Mouse (Mus musculus): ENCODE measurements around the gene Manba. TPM values are rescaled to one million over a fixed set of nuclear protein-coding genes. Genes with fewer than 3 reads are reported as not detected.

Gene Manba
- polyA plus RNA-seq, 1 experiment from 2014 or later: 9.2 TPM

DNA sequence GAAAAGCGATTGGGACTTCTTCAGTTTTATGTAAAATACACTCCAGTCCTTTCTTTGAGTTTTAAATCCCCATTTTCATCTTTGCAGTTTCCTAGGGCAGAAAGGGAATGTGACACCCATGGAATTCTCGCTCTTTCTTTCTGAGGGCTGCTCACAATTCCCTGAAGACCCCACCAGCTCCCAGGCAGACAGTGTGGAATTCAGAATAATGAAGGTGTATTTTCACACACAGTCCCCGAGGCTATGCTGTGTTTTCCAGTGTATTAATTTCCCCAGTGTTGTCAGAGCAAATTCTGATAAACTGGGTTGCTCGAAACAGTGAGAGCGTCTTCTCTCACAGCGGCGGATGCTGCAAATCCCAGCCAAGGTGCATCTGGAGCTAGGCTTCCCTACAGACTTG is 44.3 kb downstream of the Manba start:
- Histone ChIP-seq H3K27me3 (replicated peaks; ENCODE audit: insufficient read depth, low read length) (no peaks in the 10 kb centered on the region), H3K4me1 (ENCODE audit: insufficient read depth, low read depth, low read length) (no peaks in the 10 kb centered on the region), H3K4me2 (replicated peaks; ENCODE audit: low read depth, low read length) (no peak overlapping the region), H3K9ac (replicated peaks; ENCODE audit: low read depth) (no peak overlapping the region), H3K4me3 (ENCODE audit: low read depth, low read length) (no peak overlapping the region), H3K36me3 (ENCODE audit: insufficient read depth, low read length) (no peaks in the 10 kb centered on the region), H3K27ac (ENCODE audit: low read length) (no peak overlapping the region), H3K9me3 (ENCODE audit: low read length) (no peaks in the 10 kb centered on the region)
- 88% methylated on average over 7 of the region's 7 CpGs for WGBS
- ATAC-seq: no peak
- DNase-seq (ENCODE audit: low spot score): no peak
- TF ChIP-seq CTCF (IDR thresholded peaks at IDR 0.05) (no peak), EP300 (IDR thresholded peaks at IDR 0.05) (no peak)

DNA sequence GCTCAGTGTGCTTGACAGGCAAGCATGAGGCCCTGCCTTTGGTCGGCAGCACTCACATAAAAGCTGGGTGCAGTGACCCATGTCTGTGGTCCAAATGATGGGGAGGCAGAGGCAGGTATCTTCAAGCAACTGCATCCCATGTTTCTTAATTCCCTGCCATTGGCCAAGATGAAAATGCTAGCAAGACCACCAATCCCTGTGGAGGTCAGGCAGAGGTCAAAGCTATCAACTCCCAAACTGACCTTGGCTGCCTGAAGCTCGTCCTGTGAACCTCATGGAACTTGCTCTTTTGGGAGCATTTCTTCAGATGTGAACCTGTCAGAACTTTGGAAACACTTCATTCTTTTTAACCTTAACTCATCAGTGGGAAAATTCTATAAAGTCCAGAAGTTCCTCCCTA is 46.4 kb downstream of the Manba start:
- no peak overlapping the region for H3K4me3 ChIP-seq (ENCODE audit: low read depth, low read length)
- WGBS: 69% methylated on average over 2 of the region's 2 CpGs
- no peak for TF ChIP-seq CTCF (IDR thresholded peaks at IDR 0.05)
- no peak for TF ChIP-seq EP300 (IDR thresholded peaks at IDR 0.05)
- H3K4me1 ChIP-seq (ENCODE audit: insufficient read depth, low read depth, low read length): no peaks in the 10 kb centered on the region
- no peak for DNase-seq (ENCODE audit: low spot score)
- no peaks in the 10 kb centered on the region for H3K27me3 ChIP-seq (replicated peaks; ENCODE audit: insufficient read depth, low read length)
- H3K36me3 ChIP-seq (ENCODE audit: insufficient read depth, low read length): no peaks in the 10 kb centered on the region
- no peaks in the 10 kb centered on the region for H3K9me3 ChIP-seq (ENCODE audit: low read length)
- ATAC-seq: no peak
- no peak overlapping the region for H3K9ac ChIP-seq (replicated peaks; ENCODE audit: low read depth)
- H3K4me2 ChIP-seq (replicated peaks; ENCODE audit: low read depth, low read length): no peak overlapping the region
- no peak overlapping the region for H3K27ac ChIP-seq (ENCODE audit: low read length)

DNA sequence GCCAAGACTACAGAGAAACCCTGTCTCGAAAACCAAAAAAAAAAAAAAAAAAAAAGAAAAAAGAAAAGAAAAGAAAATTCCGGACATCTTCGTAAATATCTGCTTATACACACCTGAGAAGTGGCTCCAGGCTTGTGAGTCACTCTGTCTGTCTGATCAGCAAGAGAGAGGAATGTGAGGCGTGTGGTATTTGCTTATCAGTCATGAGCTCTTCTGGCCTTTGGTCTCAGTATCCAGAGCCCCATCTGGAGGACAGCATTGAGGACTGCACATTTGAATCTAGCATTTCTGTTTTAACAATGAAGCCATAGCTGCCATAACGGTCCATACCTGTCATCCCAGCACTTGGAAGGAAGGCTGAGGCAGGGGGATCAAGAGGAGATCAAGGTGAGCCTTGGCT is 48.7 kb downstream of the Manba start:
- Histone ChIP-seq H3K9ac (replicated peaks; ENCODE audit: low read depth) (no peak overlapping the region), H3K4me3 (ENCODE audit: low read depth, low read length) (no peak overlapping the region), H3K27ac (ENCODE audit: low read length) (no peak overlapping the region), H3K4me1 (ENCODE audit: insufficient read depth, low read depth, low read length) (no peaks in the 10 kb centered on the region), H3K36me3 (ENCODE audit: insufficient read depth, low read length) (no peaks in the 10 kb centered on the region; the same call in 1 of the 2 replicates), H3K4me2 (replicated peaks; ENCODE audit: low read depth, low read length) (no peak overlapping the region), H3K9me3 (ENCODE audit: low read length) (no peaks in the 10 kb centered on the region), H3K27me3 (replicated peaks; ENCODE audit: insufficient read depth, low read length) (no peaks in the 10 kb centered on the region)
- ATAC-seq (no peak; the same call in 1 of the 2 replicates), DNase-seq (ENCODE audit: low spot score) (peak; percentile 39)
- 56% methylated on average over 4 of the region's 5 CpGs for WGBS
- TF ChIP-seq CTCF (IDR thresholded peaks at IDR 0.05) (peak; percentile 62), EP300 (IDR thresholded peaks at IDR 0.05) (no peak)

DNA sequence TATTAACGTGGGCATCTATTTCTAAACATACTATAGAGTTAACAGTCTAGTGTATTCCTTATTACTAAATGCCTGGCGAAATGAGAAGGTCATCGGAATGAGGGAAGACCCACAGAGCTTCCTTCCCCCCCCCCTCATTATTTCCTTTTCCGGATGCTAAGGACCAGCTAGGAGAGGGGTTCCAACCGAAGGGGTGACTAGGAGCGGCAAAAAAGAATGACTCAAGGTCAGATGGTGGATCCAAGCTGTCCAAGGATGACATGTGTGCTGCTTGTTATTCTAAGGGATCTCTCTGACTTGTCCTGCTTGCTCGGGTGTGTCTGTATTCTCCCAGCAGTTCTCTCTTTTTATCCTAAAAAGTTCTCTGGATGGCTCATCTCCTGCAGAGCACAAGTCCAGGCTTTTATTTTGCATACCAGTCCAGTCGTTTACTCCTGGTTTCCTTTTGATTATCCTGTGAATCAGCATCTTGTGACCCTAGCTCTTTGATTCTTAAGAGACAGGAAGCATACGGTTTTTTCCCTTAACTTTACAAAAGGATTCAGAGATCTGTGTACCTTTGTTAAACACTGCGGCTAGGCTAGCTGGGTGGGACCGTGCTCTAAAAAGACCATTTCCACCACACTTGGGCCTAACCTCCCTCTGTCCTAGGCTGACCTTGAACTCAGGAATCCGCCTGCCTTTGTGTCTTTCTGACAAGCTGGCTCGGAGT is 61.0 kb downstream of the Manba start:
- TF ChIP-seq EP300 (IDR thresholded peaks at IDR 0.05) (no peak), CTCF (IDR thresholded peaks at IDR 0.05) (no peak)
- WGBS: 49% methylated on average over 13 of the region's 13 CpGs
- Histone ChIP-seq H3K36me3 (ENCODE audit: insufficient read depth, low read length) (no peaks in the 10 kb centered on the region), H3K9me3 (ENCODE audit: low read length) (no peaks in the 10 kb centered on the region), H3K4me2 (replicated peaks; ENCODE audit: low read depth, low read length) (no peak overlapping the region), H3K4me3 (ENCODE audit: low read depth, low read length) (no peak overlapping the region), H3K9ac (replicated peaks; ENCODE audit: low read depth) (no peak overlapping the region), H3K4me1 (ENCODE audit: insufficient read depth, low read depth, low read length) (no peaks in the 10 kb centered on the region), H3K27ac (ENCODE audit: low read length) (0 out of 2 replicates have a peak overlapping the region, but pooled peaks have one; percentile 14), H3K27me3 (replicated peaks; ENCODE audit: insufficient read depth, low read length) (no peaks in the 10 kb centered on the region)
- ATAC-seq (peak; percentile 35; the same call in 1 of the 2 replicates), DNase-seq (ENCODE audit: low spot score) (no peak)

DNA sequence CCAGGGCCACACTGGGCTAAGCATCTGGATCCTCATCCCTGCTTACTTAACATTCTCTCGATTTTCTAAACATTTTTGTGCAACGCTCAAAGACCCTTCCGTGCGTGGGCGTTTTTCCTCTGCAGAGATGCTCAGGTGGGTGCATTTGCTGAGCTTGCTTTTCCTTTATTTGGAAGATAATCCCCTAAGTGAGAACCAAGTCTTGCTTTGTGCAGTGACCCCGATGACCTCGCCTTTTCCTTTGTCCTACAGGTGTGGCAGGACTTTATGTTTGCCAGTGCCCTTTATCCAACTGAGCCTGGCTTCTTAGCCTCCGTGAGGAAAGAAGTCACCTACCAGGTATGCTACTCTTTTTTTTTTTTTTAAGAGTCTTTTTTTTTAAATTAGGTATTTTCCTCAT is 61.9 kb downstream of the Manba start:
- Histone ChIP-seq H3K36me3 (ENCODE audit: insufficient read depth, low read length) (no peaks in the 10 kb centered on the region), H3K27me3 (replicated peaks; ENCODE audit: insufficient read depth, low read length) (no peaks in the 10 kb centered on the region), H3K9me3 (ENCODE audit: low read length) (no peaks in the 10 kb centered on the region), H3K9ac (replicated peaks; ENCODE audit: low read depth) (no peak overlapping the region), H3K4me3 (ENCODE audit: low read depth, low read length) (no peak overlapping the region), H3K4me2 (replicated peaks; ENCODE audit: low read depth, low read length) (no peak overlapping the region), H3K4me1 (ENCODE audit: insufficient read depth, low read depth, low read length) (no peaks in the 10 kb centered on the region), H3K27ac (ENCODE audit: low read length) (no peak overlapping the region)
- ATAC-seq (no peak), DNase-seq (ENCODE audit: low spot score) (no peak)
- 78% methylated on average over 8 of the region's 8 CpGs for WGBS
- TF ChIP-seq CTCF (IDR thresholded peaks at IDR 0.05): no peak
- TF ChIP-seq EP300 (IDR thresholded peaks at IDR 0.05): no peak

DNA sequence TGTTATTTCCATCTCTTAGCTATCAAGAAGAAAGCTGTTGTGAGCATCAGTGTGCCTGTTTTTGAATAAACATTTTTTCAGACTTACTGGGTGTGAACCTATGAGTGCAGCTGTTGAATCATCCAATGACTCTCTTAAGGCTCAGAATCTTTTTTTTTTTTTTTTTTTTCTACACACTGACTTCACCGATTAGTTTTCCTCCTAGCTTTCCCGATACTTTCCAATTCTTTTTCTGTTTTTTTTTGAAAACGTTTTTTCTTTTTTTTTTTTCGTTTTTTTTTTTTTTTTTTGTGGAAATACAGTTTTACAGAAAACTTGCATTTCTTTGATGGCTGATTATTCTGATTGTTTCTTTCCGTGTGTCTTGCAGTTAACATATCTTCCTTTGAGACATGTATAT is 67.5 kb downstream of the Manba start:
- WGBS: 71% methylated on average over 5 of the region's 5 CpGs
- Histone ChIP-seq H3K4me3 (ENCODE audit: low read depth, low read length) (no peak overlapping the region), H3K9me3 (ENCODE audit: low read length) (no peaks in the 10 kb centered on the region), H3K4me2 (replicated peaks; ENCODE audit: low read depth, low read length) (no peak overlapping the region), H3K36me3 (ENCODE audit: insufficient read depth, low read length) (no peaks in the 10 kb centered on the region), H3K4me1 (ENCODE audit: insufficient read depth, low read depth, low read length) (no peaks in the 10 kb centered on the region), H3K27ac (ENCODE audit: low read length) (no peak overlapping the region), H3K27me3 (replicated peaks; ENCODE audit: insufficient read depth, low read length) (no peaks in the 10 kb centered on the region), H3K9ac (replicated peaks; ENCODE audit: low read depth) (no peak overlapping the region)
- TF ChIP-seq CTCF (IDR thresholded peaks at IDR 0.05): no peak
- TF ChIP-seq EP300 (IDR thresholded peaks at IDR 0.05): no peak
- DNase-seq (ENCODE audit: low spot score): no peak
- no peak for ATAC-seq

Data from lung, postnatal 0 days (tissue).